Mouse (Mus musculus): ENCODE data around the gene Kcng4.

GRCm38 (mm10) chr8:119623744-119624143 lies 11.7 kb downstream of the Kcng4 start:
- TF ChIP-seq CTCF (IDR thresholded peaks at IDR 0.05; ENCODE audit: low read depth) = no peak
- no peak for TF ChIP-seq EP300 (optimal IDR thresholded peaks at IDR 0.05)
